Mouse (Mus musculus): ENCODE data around the gene Meis2. TPM values are rescaled to one million over a fixed set of nuclear protein-coding genes. Genes with fewer than 3 reads are reported as not detected.

Meis2 gene
- polyA plus RNA-seq, 1 experiment from 2014 or later, result 74.1 TPM

DNA sequence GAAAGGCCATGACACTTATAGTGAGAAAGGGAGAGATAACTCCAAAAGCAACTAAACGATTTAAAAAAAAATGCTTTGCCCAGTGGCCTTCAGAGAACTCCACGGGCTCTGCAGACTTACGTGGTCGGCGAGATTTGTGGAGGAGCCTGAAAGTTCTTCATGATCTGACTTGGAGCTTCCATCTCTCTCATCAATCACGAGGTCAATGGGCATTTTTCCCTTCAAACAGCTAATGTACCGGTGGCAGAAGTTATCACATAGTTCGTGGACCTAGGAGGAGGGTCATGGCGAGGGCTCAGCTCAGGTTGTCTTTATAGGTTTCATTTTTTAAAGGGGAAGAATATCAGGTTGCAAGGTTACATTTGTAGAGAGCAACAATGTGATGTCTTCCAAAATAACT is 7.1 kb downstream of the Meis2 start:
- no peaks in the 10 kb centered on the region for H3K36me3 ChIP-seq (replicated peaks)
- peak overlapping the region; percentile 82 for H3K4me2 ChIP-seq
- H3K27me3 ChIP-seq (replicated peaks), result peaks cover 15% of the 10 kb centered on the region
- peak overlapping the region; percentile 51 for H3K4me3 ChIP-seq
- 0 out of 2 replicates have a peak overlapping the region, but pooled peaks have one; percentile 25 for H3K27ac ChIP-seq
- no peaks in the 10 kb centered on the region for H3K9me3 ChIP-seq
- ATAC-seq (replicated peaks), result no peak
- 53% methylated on average over 9 of the region's 9 CpGs for WGBS
- H3K9ac ChIP-seq, result peak overlapping the region; percentile 22; the same call in 1 of the 2 replicates
- peaks cover 35% of the 10 kb centered on the region for H3K4me1 ChIP-seq

DNA sequence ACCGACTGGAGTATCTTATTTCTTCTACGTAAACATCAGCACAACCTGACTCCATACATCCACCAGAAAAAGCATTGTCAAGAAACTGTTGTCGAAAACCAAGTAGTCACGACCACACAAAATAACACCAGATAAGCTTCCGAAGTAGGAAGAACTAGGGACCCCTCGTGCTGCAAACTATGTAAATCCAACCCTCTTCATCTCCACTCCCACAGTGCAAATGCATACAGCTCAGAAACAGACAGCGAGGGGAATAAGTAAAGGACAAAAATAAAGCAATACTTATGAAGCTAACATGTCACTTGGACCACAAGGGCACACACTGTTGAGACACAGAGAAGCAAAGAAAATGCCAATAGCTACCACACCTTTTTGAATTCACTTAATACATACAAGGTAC is 8.8 kb downstream of the Meis2 start:
- Histone ChIP-seq H3K4me2 (peak overlapping the region; percentile 82), H3K4me3 (peak overlapping the region; percentile 51), H3K4me1 (peaks cover 28% of the 10 kb centered on the region), H3K9ac (peak overlapping the region; percentile 24; the same call in 1 of the 2 replicates), H3K27ac (peak overlapping the region; percentile 46), H3K27me3 (replicated peaks) (peaks cover 15% of the 10 kb centered on the region), H3K9me3 (no peaks in the 10 kb centered on the region), H3K36me3 (replicated peaks) (no peaks in the 10 kb centered on the region)
- no peak for ATAC-seq (replicated peaks)
- 54% methylated on average over 7 of the region's 7 CpGs for WGBS

DNA sequence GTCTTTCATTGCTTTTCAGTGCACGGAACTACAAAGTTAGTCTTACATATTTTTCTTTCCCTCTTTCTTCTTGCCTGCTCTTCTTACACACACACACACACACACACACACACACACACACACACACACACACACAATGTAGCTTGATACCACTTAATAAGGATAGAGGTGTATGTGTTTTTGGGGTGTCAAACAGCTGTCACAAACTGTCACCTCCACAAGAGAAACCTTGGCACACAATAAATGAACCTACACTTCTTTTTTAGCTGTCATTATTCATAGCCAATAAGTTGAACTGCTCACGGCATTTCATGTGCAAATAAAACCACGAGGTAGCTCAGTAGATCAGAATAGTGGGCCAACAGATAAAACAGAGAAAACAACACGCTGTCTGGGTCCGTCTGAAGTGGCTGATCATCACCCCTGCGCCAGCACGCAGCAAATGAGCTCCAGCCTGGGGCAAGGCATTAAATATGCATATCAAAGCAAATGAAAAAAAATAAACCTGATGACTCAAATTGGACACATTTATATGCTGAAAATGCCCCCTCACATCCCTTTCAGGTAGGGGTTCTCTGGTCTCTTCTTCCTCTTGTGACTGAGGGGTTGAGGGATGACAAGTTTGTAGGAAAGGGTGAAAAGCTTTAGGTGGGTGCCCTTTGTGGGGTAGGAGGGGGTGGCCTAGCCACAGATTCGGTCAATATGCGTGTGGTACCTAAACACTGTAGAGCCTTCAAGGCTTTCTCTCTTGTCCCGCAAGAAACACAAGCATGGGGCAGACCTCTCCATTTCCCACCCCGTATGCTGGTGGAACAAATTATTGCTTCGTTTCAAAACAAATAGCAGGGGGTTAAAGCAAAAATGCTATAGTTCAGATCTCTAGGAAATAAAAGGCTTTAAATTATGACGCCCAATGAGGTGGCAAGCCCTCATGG is 9.7 kb downstream of the Meis2 start:
- H3K4me1 ChIP-seq, result peaks cover 19% of the 10 kb centered on the region
- H3K4me2 ChIP-seq, result peak overlapping the region; percentile 82
- no peaks in the 10 kb centered on the region for H3K36me3 ChIP-seq (replicated peaks)
- WGBS, result 37% methylated on average over 13 of the region's 13 CpGs
- no peaks in the 10 kb centered on the region for H3K9me3 ChIP-seq
- H3K27me3 ChIP-seq (replicated peaks), result peaks cover 15% of the 10 kb centered on the region
- peak overlapping the region; percentile 51 for H3K27ac ChIP-seq
- peak; percentile 73; the same call in 1 of the 2 replicates for ATAC-seq (replicated peaks)
- peak overlapping the region; percentile 51 for H3K4me3 ChIP-seq
- peak overlapping the region; percentile 21 for H3K9ac ChIP-seq

DNA sequence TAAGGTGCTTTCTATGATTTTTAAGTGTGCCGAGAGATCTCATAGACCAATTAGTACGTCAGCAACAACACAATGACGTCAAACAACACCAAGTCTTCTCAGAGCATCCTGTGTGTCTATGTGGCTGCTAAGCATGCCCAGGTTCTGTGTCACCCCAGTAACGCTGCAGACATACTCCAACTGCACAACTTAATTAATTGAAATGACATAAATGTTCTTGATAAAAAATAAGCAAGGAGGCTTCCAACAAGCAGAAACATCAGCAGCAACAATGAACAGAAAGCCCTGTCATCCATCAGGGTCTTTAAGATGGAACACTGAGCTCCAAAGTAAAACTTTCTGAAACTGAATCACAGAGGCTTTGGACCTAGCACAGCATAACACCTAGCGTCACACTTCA is 11.7 kb downstream of the Meis2 start:
- no peak overlapping the region for H3K27ac ChIP-seq
- no peak overlapping the region for H3K9ac ChIP-seq
- H3K4me3 ChIP-seq, result peak overlapping the region; percentile 10; the same call in 1 of the 2 replicates
- H3K4me2 ChIP-seq, result peak overlapping the region; percentile 33
- 51% methylated on average over 5 of the region's 5 CpGs for WGBS
- H3K4me1 ChIP-seq, result peaks cover 16% of the 10 kb centered on the region
- no peak for ATAC-seq (replicated peaks)
- H3K9me3 ChIP-seq, result no peaks in the 10 kb centered on the region
- peaks cover 7% of the 10 kb centered on the region; the same call in 1 of the 2 replicates for H3K27me3 ChIP-seq (replicated peaks)
- H3K36me3 ChIP-seq (replicated peaks), result no peaks in the 10 kb centered on the region

DNA sequence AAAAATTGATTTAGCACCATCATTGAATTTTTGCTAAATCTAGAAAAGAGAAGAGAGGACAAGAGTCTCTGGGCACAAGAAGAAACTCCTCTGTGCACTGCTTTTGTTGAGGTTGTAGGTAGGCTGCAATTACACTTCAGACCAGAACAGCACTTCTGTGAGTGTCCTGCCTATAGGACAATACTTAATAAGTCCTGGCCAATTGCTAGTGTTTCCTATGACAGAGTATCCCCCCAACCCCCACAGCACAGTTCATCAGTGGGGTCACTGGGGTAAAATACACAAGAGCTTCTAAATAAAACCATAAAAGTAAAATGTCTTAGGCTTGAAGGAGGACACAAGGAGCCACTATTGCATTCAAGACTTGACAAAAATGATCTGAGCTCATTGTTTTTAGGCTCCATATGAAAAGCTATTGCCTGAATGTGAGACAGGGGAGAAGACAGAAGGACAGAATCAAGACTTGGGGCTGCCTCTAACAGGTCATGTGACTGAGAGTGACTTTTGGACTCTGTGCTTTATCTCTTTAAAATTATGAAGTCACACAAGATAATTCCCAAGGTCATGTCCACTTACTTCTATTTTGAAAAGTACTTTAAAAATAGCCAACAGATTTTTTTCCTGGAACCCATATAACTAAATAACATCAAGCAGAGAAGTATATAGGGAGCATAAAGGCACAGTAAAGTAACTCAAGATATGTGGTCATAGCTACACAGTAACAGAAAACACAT is 12.8 kb downstream of the Meis2 start:
- Histone ChIP-seq H3K27ac (0 out of 2 replicates have a peak overlapping the region, but pooled peaks have one; percentile 10), H3K4me1 (peaks cover 13% of the 10 kb centered on the region; the same call in 1 of the 2 replicates), H3K4me3 (no peak overlapping the region), H3K36me3 (replicated peaks) (no peaks in the 10 kb centered on the region), H3K9ac (no peak overlapping the region), H3K9me3 (no peaks in the 10 kb centered on the region), H3K4me2 (peak overlapping the region; percentile 33), H3K27me3 (replicated peaks) (0 out of 2 replicates have a peak, but pooled peaks cover 7% of the 10 kb centered on the region)
- no peak for ATAC-seq (replicated peaks)

DNA sequence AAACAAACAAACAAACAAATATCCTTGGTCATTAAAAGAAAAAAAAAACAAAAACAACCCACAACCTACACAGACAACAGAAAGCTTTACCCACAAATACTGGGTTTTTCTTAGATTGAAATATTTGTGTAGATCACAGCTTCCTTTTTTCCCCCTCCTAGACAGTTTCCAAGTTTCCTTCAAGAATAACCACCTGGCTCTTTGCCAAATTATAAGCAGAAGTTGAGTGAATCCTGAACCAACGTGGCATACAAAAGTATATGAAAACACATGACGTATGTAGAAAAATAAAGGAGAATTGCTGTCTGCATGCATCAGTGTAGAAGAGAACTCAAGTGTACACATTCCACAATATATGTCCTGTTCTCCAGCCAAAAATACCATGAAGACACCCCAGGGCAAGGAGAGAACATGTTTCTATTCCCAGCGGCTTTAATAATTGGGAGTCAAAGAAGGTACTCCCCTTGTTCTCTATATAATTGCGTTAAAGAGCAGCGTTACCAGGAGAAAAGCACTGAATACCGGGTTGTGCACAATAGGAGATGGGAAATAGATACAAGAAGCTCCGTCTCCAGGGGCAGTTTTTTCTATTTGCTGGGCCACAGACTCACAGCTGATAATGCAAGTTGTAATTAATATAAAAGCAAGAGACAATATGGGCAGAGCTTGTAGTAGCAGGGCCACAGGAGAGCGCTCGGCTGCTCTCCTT is 13.6 kb downstream of the Meis2 start:
- 32% methylated on average over 9 of the region's 9 CpGs for WGBS
- Histone ChIP-seq H3K36me3 (replicated peaks) (no peaks in the 10 kb centered on the region), H3K9me3 (no peaks in the 10 kb centered on the region), H3K4me1 (peaks cover 19% of the 10 kb centered on the region; the same call in 1 of the 2 replicates), H3K27me3 (replicated peaks) (0 out of 2 replicates have a peak, but pooled peaks cover 3% of the 10 kb centered on the region), H3K9ac (no peak overlapping the region), H3K4me3 (peak overlapping the region; percentile 1; the same call in 1 of the 2 replicates), H3K4me2 (peak overlapping the region; percentile 33), H3K27ac (0 out of 2 replicates have a peak overlapping the region, but pooled peaks have one; percentile 10)
- no peak; the same call in 1 of the 2 replicates for ATAC-seq (replicated peaks)

DNA sequence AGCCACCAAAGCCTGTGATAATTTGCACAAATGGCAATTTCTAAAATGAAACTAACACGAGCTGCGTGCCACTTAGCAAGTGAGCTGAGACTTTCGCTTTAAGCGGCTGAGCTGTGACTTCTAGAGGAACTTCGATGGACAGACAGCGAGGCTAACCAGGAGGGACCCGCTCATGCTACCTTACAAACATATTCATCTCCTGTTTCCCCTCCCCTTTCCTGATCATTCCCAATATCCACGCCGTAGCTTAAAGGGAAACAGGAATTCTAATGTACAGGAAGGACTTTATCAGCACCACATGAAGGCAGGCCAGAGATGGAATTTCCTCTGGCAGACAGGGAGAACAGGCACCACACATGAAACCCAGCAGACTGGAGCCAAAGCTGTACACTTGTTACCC is 15.9 kb downstream of the Meis2 start:
- Histone ChIP-seq H3K4me3 (peak overlapping the region; percentile 9; the same call in 1 of the 2 replicates), H3K27ac (no peak overlapping the region)
- WGBS, result 81% methylated on average over 9 of the region's 9 CpGs

DNA sequence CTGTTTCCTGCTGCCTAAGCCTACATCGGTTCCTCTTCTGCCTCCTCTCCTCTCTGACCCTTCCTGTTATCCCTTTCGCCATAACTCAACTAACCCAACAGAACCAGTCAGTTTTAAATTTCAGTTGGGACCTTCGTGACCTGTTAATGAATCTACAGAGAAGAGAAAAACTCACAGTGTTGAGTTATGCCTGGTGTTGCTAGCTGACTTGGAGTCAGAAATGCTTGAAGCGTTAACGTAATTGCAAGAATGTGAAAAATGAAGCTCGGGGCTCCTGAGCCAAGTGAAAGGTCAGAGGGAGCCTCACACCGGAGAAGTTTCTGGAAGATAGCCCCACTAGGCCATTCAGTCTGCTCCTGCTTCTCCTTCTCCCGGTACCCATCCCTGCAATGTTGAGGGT is 18.3 kb downstream of the Meis2 start:
- WGBS, result 80% methylated on average over 8 of the region's 8 CpGs
- H3K4me1 ChIP-seq, result peaks cover 39% of the 10 kb centered on the region
- 0 out of 2 replicates have a peak overlapping the region, but pooled peaks have one; percentile 8 for H3K27ac ChIP-seq

More for the DNA sequence above, 15.9 kb downstream of the Meis2 start:
- Histone ChIP-seq H3K4me2 (peak overlapping the region; percentile 27), H3K4me1 (peaks cover 27% of the 10 kb centered on the region), H3K36me3 (replicated peaks) (no peaks in the 10 kb centered on the region), H3K9ac (no peak overlapping the region), H3K27me3 (replicated peaks) (no peaks in the 10 kb centered on the region), H3K9me3 (no peaks in the 10 kb centered on the region)
- no peak for ATAC-seq (replicated peaks)

DNA sequence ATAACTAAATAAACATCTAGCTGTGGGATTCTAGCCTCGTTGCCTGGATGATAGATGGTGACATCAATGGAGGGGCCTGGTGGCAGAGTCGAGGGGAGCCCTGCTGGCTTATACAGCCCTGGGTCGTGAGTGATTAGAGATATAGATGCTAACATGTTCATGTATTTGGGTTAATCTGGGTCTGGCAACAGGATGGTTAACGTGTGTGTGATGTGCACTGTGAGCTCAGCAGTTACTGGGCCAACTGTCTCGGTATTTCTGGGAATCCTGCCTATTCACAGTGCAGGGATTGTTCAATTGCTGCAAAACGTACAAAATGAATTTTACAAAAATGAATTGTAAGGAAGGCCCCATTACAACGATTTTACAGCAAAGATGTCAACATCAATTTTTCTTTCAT is 20.6 kb downstream of the Meis2 start:
- no peak overlapping the region for H3K4me3 ChIP-seq
- no peaks in the 10 kb centered on the region for H3K27me3 ChIP-seq (replicated peaks)
- no peak overlapping the region for H3K9ac ChIP-seq
- H3K4me1 ChIP-seq, result peaks cover 48% of the 10 kb centered on the region
- peak; percentile 68 for ATAC-seq (replicated peaks)
- no peak overlapping the region for H3K4me2 ChIP-seq
- H3K36me3 ChIP-seq (replicated peaks), result no peaks in the 10 kb centered on the region
- 30% methylated on average over 7 of the region's 7 CpGs for WGBS
- no peak overlapping the region for H3K27ac ChIP-seq
- H3K9me3 ChIP-seq, result no peaks in the 10 kb centered on the region

More for the DNA sequence above, 18.3 kb downstream of the Meis2 start:
- H3K36me3 ChIP-seq (replicated peaks), result no peaks in the 10 kb centered on the region
- H3K9me3 ChIP-seq, result no peaks in the 10 kb centered on the region
- no peak overlapping the region for H3K4me3 ChIP-seq
- no peaks in the 10 kb centered on the region for H3K27me3 ChIP-seq (replicated peaks)
- no peak overlapping the region for H3K4me2 ChIP-seq
- no peak for ATAC-seq (replicated peaks)
- H3K9ac ChIP-seq, result no peak overlapping the region

DNA sequence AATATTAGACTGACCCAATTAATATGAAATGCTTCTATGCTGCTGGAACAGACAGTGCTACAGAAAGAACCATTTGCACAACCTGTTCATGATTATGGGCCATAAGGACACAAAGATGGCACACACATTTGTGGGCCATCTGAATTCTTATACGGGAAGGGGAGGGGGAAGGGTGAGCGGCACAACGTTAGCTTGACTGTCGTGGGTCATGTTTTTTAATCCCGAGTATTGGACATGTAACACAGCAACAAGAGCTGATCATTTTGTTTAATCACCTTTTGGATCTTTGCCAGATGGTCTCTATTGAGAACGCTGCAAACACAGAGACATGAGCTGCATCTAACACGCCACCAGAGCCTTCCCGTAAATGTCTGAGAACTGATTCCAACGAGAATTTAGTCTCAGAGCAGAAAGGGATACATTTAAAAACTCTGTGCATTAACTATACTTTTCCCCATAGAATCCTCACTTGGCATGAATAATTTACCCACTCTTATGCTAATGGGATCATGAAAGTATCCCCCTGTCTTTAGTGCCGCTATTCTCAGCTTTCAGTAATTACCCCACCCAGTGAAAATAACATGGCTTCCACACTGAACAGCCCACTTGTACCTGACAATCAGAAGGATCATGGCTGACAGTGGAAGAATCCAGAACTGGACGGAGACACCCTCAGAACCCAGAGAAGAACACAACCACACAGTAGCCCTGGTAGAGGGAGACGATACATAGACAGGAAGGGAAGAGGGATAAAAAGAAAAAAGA is 22.5 kb downstream of the Meis2 start:
- Histone ChIP-seq H3K27ac (peak overlapping the region; percentile 43; the same call in 1 of the 2 replicates), H3K4me1 (peaks cover 42% of the 10 kb centered on the region), H3K4me2 (peak overlapping the region; percentile 31), H3K36me3 (replicated peaks) (no peaks in the 10 kb centered on the region), H3K27me3 (replicated peaks) (no peaks in the 10 kb centered on the region), H3K9me3 (no peaks in the 10 kb centered on the region), H3K9ac (no peak overlapping the region), H3K4me3 (no peak overlapping the region)
- 24% methylated on average over 12 of the region's 12 CpGs for WGBS
- ATAC-seq (replicated peaks), result no peak; the same call in 1 of the 2 replicates

DNA sequence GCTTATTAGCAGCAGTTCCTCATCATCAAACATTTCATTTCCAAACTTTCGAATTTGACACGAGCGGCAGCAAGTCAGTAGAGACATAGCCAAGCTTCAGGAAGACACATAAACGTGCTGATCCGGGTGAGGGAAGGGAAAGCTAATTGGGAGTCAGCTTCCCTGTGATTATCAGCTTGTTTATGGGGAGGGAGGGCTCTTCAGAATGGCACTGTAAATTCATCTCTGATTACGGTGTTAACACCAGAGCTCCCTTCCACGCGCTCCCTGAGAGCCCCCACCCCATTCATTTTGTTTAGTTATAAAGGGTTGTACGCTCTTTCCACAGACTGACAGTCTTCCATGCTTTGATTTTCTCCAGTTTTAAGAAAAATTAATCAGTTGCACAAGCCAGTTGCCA is 23.2 kb downstream of the Meis2 start:
- 43% methylated on average over 9 of the region's 9 CpGs for WGBS
- no peak overlapping the region for H3K9ac ChIP-seq
- no peaks in the 10 kb centered on the region for H3K36me3 ChIP-seq (replicated peaks)
- no peak overlapping the region for H3K4me3 ChIP-seq
- ATAC-seq (replicated peaks), result no peak; the same call in 1 of the 2 replicates
- 0 out of 2 replicates have a peak overlapping the region, but pooled peaks have one; percentile 24 for H3K27ac ChIP-seq
- no peaks in the 10 kb centered on the region for H3K27me3 ChIP-seq (replicated peaks)
- H3K4me1 ChIP-seq, result peaks cover 39% of the 10 kb centered on the region
- no peaks in the 10 kb centered on the region for H3K9me3 ChIP-seq
- H3K4me2 ChIP-seq, result peak overlapping the region; percentile 31
